Mouse (Mus musculus): ENCODE measurements at regions not wholly inside any gene's neighbourhood (a gene's known extent, or its start where the extent isn't known, plus 50 kb on each side); places are given as distances from the start of the nearest gene placed in this dataset.

- no peak for DNase-seq
Measured at GRCm38 (mm10) chr1:71897464-71898051, 244.6 kb upstream of the Fn1 start.

GRCm38 (mm10) chr1:71896141-71896725, 243.2 kb upstream of the Fn1 start:
- no peak for DNase-seq

GRCm38 (mm10) chr1:71893636-71894035, 240.6 kb upstream of the Fn1 start:
- no peak for DNase-seq

- DNase-seq, result no peak
Measured at GRCm38 (mm10) chr1:71887809-71888208, 234.8 kb upstream of the Fn1 start.

- no peak for DNase-seq
Measured at GRCm38 (mm10) chr1:71886903-71887302, 233.9 kb upstream of the Fn1 start.

GRCm38 (mm10) chr1:71886233-71886632, 233.2 kb upstream of the Fn1 start:
- DNase-seq, result no peak

GRCm38 (mm10) chr1:71881851-71882250, 228.9 kb upstream of the Fn1 start:
- no peak for DNase-seq

GRCm38 (mm10) chr1:71881191-71881590, 228.2 kb upstream of the Fn1 start:
- DNase-seq, result no peak

GRCm38 (mm10) chr1:71880480-71880879, 227.5 kb upstream of the Fn1 start:
- DNase-seq, result no peak

- no peak for DNase-seq
Measured at GRCm38 (mm10) chr1:71876712-71877401, 223.9 kb upstream of the Fn1 start.

- DNase-seq, result no peak
Measured at GRCm38 (mm10) chr1:71874037-71874436, 221.0 kb upstream of the Fn1 start.

- DNase-seq, result no peak
Measured at GRCm38 (mm10) chr1:71865670-71866069, 212.7 kb upstream of the Fn1 start.

- DNase-seq, result no peak
Measured at GRCm38 (mm10) chr1:71864749-71865148, 211.7 kb upstream of the Fn1 start.

- no peak for DNase-seq
Measured at GRCm38 (mm10) chr1:71853212-71853611, 200.2 kb upstream of the Fn1 start.

- DNase-seq, result no peak
Measured at GRCm38 (mm10) chr1:71851268-71851667, 198.3 kb upstream of the Fn1 start.

GRCm38 (mm10) chr1:71848656-71849055, 195.7 kb upstream of the Fn1 start:
- no peak for DNase-seq

- DNase-seq, result no peak
Measured at GRCm38 (mm10) chr1:71844938-71845685, 192.1 kb upstream of the Fn1 start.

- no peak for DNase-seq
Measured at GRCm38 (mm10) chr1:71837764-71838163, 184.8 kb upstream of the Fn1 start.

GRCm38 (mm10) chr1:71837039-71837648, 184.1 kb upstream of the Fn1 start:
- DNase-seq, result no peak

GRCm38 (mm10) chr1:71830379-71830778, 177.4 kb upstream of the Fn1 start:
- DNase-seq, result no peak

- no peak for DNase-seq
Measured at GRCm38 (mm10) chr1:71824410-71824809, 171.4 kb upstream of the Fn1 start.

GRCm38 (mm10) chr1:71822123-71822522, 169.1 kb upstream of the Fn1 start:
- DNase-seq, result no peak

GRCm38 (mm10) chr1:71821099-71821498, 168.1 kb upstream of the Fn1 start:
- DNase-seq, result no peak
